Mouse (Mus musculus): ENCODE measurements around the gene Olfr965. TPM values are rescaled to one million over a fixed set of nuclear protein-coding genes. Genes with fewer than 3 reads are reported as not detected.
"Not testable (repeated sequence)": the region's sequence is repeated elsewhere in the genome, so short reads cannot be mapped to it uniquely, and the experiment has no call there.

Gene Olfr965
- total RNA-seq (2021), result not detected
- long read RNA-seq, result 0 reads

GRCm38 (mm10) chr9:39711053-39711452, at the start of gene Olfr965:
TSS of gene Olfr965 (plus strand) at chr9:39711353.
- no peak for DNase-seq (ENCODE audit: low spot score in 2 of 2)

DNA sequence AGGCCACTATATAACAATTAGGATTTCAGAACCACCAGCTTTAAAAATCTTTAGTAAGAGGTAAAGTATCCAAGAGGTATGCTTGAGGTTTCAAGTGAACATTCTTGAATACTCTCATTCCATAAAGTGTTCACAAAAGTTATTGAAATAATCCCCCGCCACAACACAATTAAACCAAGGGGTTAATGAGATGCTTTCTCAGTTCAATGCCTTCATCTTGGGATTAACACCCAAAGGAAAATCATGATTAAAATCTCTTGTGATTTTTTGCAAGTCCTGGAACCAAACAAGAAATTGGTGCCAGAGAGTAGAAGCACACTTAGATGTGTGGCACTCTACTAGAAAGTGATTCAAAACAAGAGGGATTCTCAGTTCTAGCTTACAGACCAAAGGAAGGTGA, 44.2 kb upstream of the Olfr965 start, which contains the start of gene Olfr963:
Olfr963 (plus strand) TSS at position 301 of the 400 bp plus-strand sequence.
- DNase-seq (ENCODE audit: low spot score in 2 of 2), result no peak

DNA sequence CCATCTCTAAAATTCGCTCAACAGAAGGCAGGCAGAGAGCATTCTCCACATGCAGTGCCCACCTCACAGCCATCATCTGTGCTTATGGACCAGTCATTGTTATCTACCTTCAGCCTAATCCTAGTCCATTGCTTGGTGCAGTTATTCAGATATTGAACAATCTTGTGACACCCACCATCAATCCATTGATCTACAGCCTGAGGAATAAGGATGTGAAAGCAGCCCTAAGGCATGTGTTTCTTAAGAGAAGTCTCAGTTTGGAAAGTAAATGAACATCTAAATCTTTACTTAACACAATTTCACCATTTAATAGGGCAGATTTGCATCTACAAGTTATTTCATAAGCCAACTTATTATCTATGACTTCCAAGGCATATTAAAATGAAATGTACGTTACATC, 41.4 kb upstream of the Olfr965 start:
- DNase-seq (ENCODE audit: low spot score in 2 of 2), result no peak

DNA sequence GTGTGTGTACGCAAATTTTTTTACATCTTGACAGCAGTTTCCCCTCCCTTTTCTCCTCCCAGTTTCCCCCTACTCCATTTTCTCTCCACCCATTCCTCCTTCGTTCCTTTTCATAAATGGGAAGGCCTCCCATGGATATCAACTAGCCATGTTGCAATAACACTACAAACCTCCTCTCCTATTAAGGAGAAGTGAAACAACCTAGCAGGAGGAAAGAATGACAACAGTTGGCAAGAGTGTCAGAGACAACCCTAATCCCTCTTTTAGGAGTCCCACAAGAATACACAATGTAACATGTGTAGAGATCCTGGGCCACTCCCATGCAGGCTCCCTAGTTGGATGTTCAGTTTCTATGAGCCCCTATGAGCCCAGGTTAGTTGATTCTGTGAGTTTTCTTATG, 36.3 kb upstream of the Olfr965 start:
- DNase-seq (ENCODE audit: low spot score in 2 of 2), result no peak

DNA sequence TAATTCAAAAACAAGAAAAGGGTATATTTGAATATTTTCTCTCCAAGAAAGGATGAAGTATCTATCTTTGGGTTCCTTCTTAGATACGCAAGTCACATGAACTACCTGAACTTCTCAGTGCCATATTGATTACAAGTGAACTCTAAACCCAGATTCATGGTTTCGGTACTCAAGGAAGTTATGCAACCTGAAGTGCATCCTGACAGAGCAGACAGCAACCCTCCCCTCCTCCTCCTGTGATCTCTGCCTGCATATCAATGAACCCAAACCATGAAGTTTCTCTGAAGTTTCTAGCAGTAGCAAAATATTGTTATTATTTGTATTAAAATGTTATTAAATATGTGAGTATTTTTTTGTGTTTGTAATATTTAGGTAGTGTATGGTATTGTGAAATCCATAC, 32.6 kb upstream of the Olfr965 start:
- no peak for DNase-seq (ENCODE audit: low spot score in 2 of 2)

GRCm38 (mm10) chr9:39679280-39679679, 31.9 kb upstream of the Olfr965 start:
- DNase-seq (ENCODE audit: low spot score in 2 of 2), result no peak

DNA sequence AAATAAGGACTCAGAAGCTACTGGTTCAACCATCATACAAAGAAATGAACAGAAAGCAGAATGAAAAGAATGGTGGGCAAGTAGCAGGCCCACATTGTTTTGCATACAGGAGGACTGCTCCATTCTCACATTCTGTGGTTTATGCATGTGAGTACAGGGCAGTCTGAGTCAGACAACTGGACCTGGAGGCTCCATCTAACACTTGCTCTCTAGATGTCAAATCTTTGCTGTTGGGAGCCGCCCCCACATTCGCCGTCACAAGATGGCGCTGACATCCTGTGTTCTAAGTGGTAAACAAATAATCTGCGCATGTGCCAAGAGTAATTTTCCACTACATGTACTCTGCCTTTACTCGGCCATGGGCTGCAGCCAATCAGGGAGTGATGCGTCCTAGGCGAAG, 10.0 kb upstream of the Olfr965 start:
- DNase-seq (ENCODE audit: low spot score in 2 of 2), result not testable (repeated sequence)

DNA sequence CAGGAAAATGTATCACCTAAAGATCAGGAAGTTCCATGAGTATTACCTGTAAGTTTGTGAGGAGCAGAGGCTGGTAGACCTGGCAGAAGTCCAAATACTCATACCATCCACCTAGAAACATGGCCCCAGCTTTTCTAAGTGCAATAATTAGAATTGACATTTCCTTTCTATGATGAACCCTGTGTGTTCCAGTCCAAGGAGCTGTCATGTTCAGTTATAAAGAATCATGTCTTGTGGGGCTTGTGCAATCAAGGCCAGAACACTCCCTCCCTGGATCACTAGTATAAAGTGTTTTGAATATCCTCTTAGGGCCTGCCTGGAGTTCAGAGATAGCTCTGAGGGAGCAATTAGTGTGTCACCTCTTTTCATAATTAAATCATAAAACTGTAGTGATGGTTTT, 4.1 kb upstream of the Olfr965 start, which contains the start of gene Olfr149:
Olfr149 (minus strand) TSS at position 101 of the 400 bp plus-strand sequence.
- DNase-seq (ENCODE audit: low spot score in 2 of 2), result no peak

- DNase-seq (ENCODE audit: low spot score in 2 of 2), result no peak
These were observed 2.2 kb upstream of the Olfr965 start for GRCm38 (mm10) chr9:39708958-39709357.

DNA sequence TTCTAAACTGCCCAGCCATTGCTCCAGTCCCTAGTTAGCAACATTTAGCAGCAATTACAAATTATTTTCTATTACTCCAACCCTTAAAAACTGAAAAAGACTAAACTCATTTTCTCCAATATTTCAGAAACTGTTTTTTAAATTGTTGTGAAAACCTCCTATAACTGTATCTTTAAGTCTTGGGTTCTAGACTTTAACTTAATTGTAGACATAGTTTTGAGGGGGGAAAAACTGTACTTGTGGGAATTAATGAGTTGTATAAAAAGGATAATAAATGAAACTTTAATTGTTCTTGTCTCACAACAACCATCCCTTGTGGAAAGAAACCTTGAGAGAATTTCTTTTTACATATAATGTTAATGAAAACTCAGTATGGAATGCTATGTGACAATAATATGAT, 19.5 kb downstream of the Olfr965 start, which contains the start of gene Olfr150:
Olfr150 (plus strand) TSS at position 301 of the 400 bp plus-strand sequence.
- DNase-seq (ENCODE audit: low spot score in 2 of 2), result no peak

- no peak for DNase-seq (ENCODE audit: low spot score in 2 of 2)
These were observed 29.6 kb downstream of the Olfr965 start for GRCm38 (mm10) chr9:39740741-39741140.

- no peak for DNase-seq (ENCODE audit: low spot score in 2 of 2)
These were observed 34.8 kb downstream of the Olfr965 start, which contains the start of gene Olfr967 for GRCm38 (mm10) chr9:39745949-39746348. TSS of gene Olfr967 (plus strand) at chr9:39746249.

GRCm38 (mm10) chr9:39746428-39746827, 35.3 kb downstream of the Olfr965 start:
- DNase-seq (ENCODE audit: low spot score in 2 of 2), result no peak

Other genes starting within 250 kb of the Olfr965 start
- not detected for gene Olfr955, start 239.4 kb upstream of the Olfr965 start, total RNA-seq (2021)
- gene Olfr44, start 217.4 kb upstream of the Olfr965 start, total RNA-seq (2021), result not detected
- gene Olfr957, start 195.5 kb upstream of the Olfr965 start, total RNA-seq (2021), result not detected
- not detected for gene Olfr958, start 157.3 kb upstream of the Olfr965 start, total RNA-seq (2021)
- gene Olfr959, start 135.8 kb upstream of the Olfr965 start, total RNA-seq (2021), result not detected
- gene AW551984, start 107.0 kb upstream of the Olfr965 start, total RNA-seq (2021), result 10 to 100 TPM; 28.2 to 34.9 TPM
- not detected for gene Olfr148, start 100.7 kb upstream of the Olfr965 start, total RNA-seq (2021)
- not detected for gene Olfr960, start 90.0 kb upstream of the Olfr965 start, total RNA-seq (2021)
- not detected for gene Olfr961, start 66.3 kb upstream of the Olfr965 start, total RNA-seq (2021)
- not detected for gene Olfr963, start 44.1 kb upstream of the Olfr965 start, total RNA-seq (2021)
- not detected for gene Olfr149, start 4.2 kb upstream of the Olfr965 start, total RNA-seq (2021)
- not detected for gene Olfr150, start 19.6 kb downstream of the Olfr965 start, total RNA-seq (2021)
- not detected for gene Olfr967, start 34.9 kb downstream of the Olfr965 start, total RNA-seq (2021)
- gene Olfr968, start 71.9 kb downstream of the Olfr965 start, total RNA-seq (2021), result not detected
- gene Olfr969, start 79.6 kb downstream of the Olfr965 start, total RNA-seq (2021), result not detected
- not detected for gene Olfr970, start 97.5 kb downstream of the Olfr965 start, total RNA-seq (2021)
- gene Olfr971, start 125.5 kb downstream of the Olfr965 start, total RNA-seq (2021), result not detected
- not detected for gene Olfr972, start 155.1 kb downstream of the Olfr965 start, total RNA-seq (2021)
- not detected for gene Olfr229, start 196.0 kb downstream of the Olfr965 start, total RNA-seq (2021)
- not detected for gene Olfr974, start 226.1 kb downstream of the Olfr965 start, total RNA-seq (2021)
- gene Olfr975, start 240.7 kb downstream of the Olfr965 start, total RNA-seq (2021), result not detected
- gene Olfr976, start 249.8 kb downstream of the Olfr965 start, total RNA-seq (2021), result not detected

Measured in layer of hippocampus, postnatal 10 days (tissue).